Mouse (Mus musculus) gonadal fat pad, adult 2 months (tissue): Measurements from ENCODE around the gene Bicdl1. TPM values are rescaled to one million over a fixed set of nuclear protein-coding genes. Genes with fewer than 3 reads are reported as not detected.

ENCODE experiments used
- DNase-seq: peaks from one replicate; pipeline ENCODE4 v3.0.0-alpha.2; 2012; ENCODE audit warnings: low read depth
- polyA plus RNA-seq: library from polyadenylated mRNA; depleted of rRNA; stranded (reverse); fragments of >200 nt; gene quantifications from 2 replicates; pipeline ENCODE4 v1.2.3, GENCODE M21; 2012

Gene Bicdl1
- polyA plus RNA-seq, 1 experiment = 56.8 TPM

DNA sequence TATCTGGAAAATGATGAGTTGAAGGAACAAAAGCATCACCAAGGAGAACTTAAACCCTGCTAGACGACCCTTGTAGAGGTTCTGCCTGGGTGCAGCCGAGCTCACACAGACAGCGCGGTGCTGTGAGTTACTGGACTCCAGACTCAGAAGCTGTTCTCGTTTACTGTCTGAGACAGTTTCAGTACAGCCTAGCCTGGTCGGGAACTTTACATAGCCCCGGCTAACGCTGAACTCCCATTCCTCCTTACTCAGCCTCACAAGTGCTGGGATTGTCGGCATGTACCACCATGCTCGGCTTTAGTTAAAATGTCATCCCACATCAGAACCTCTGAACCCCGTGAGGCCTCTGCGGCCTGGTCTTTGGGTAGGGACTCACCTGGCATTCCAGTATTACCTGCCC is 62.4 kb downstream of the Bicdl1 start:
- no peak for DNase-seq

GRCm38 (mm10) chr5:115667894-115668293 is 63.5 kb downstream of the Bicdl1 start:
- DNase-seq = no peak

DNA sequence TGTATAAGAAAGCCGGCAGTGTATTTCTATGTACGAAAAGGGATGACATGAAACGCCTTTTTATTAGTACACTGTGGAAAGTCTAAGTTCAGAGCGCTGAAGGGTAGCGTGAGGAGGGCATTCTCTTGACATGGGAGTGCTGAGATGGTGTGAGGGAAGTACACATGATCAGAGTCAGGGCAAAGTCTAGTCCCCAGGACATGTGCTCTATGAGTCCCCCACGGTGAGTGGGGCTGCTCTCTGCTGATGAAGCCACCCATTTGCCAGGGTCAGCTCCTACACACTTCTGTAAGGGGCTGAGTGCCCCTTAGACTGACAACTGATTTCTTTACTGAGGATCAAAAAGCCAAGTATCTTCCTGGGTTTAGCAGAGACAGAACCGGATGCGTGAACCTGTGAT is 64.2 kb downstream of the Bicdl1 start:
- no peak for DNase-seq

GRCm38 (mm10) chr5:115666366-115667065 is 64.9 kb downstream of the Bicdl1 start:
- no peak for DNase-seq

DNA sequence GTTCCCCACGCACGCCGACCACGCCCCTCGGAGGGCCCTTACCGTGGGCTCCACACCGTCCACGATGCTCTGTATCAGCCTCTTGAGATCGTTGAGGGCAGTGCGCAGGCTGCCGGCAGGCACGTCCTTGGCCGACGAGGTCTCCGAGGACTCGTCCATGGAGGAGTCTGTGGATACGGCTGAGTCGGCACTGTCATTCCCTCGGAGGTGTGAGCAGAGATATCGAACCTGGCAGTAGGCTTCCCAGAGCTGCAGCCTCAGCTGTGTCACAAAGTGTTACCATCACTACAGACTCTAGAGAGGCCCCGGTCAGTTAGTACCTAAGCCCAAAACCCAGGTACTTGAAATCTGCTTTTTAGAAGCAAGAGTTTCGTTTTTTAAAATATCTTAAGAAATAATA is 68.8 kb downstream of the Bicdl1 start:
- DNase-seq = no peak

DNA sequence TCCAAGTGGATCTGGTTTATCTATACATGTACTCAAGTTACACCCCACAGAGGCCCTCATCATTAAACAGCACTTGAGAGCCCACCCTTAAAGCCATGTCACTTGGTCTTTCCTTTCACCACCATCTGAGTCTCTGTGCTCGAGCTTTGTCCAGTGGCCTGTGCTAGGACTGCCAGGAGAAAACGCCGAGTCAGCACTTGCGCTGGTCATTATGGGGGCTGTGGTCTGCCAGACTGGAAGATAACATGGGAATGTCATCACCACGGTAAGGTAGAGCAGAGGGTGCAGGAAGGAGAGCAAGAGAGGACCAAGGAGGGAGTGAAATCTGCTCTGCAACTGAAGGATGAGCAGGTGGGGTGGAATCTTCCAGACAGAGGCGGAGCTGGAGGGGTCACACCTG is 73.1 kb downstream of the Bicdl1 start:
- no peak for DNase-seq

DNA sequence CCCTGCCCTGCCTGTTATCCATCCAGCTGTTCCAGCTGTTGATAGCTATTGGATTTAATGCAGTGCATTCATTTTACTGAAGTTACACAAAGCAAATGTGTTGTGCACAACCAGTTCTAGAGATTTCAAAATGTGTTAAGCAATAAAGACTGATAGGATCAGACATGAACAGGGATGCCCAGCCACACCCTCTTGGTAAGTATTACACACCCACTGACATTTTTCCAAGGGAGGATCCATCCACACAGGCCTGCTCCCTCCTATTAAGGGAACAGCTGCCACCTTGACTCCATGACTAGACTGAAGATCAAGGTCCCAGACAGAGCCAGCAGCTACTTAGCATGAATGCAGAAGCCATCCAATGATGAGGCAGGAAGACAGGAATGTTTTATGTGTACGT is 74.2 kb downstream of the Bicdl1 start:
- DNase-seq = peak; percentile 91

DNA sequence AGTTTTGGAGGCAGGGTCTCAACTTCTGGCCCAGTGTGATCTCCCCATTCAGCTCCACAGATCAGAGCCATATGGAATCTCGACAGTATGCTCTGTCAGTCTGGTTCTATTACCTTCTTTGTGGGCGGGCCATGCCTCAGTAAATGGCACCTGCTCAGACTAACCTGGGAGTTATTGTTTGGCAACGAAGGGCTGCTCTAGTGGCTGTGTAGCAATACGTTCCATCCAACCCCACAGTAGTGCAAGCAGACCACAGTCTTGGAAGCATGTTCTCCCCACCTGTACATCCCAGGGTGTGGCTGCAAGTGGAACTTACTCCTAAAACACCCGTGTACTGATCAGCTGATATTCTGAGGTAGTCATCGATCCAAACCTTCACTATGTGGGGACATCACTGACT is 74.7 kb downstream of the Bicdl1 start:
- DNase-seq = peak; percentile 72

- DNase-seq = no peak
These were observed 77.6 kb downstream of the Bicdl1 start for GRCm38 (mm10) chr5:115653776-115654175.

DNA sequence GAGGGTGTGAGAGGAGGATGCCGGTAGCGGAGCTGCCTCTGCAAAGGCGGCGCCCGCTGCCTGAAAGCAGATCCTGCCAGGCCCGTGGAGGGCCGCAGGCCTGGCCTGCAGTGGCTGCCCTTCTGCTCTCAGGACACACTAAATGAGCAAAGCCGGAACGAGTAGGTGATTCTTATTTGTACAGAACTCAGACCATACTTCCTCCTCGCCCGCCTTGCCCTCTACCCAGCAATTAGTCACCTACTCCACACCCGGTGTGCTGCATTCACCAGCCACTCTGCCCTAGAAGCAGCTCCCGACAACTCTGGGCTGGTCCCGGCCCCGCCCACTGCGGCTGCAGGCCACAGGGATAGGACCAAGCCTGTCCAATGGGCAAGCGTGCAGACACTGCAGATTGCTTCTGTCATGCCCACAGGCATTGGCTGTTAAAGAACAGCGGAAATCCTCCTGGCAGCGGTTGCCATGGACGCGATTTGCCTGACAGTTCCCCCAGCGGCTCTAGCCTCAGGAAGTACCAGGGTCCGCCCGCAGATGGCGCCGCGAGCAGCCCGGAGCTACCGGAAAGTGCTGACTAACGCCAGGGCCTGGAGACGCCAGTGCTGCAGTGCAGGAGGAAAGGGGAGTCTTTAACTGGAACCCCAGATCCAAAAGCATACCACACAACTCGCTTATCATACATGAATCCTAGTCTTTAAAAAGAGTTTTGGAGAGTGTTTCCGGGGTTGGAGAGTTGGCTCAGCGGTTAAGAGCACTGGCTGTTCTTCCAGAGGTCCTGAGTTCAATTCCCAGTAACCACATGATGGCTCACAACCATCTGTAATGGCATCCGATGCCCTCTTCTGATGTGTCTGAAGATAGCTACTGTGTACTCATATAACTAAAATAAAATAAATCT is 78.5 kb downstream of the Bicdl1 start:
- peak; percentile 77 for DNase-seq

GRCm38 (mm10) chr5:115651821-115652220 is 79.6 kb downstream of the Bicdl1 start:
- DNase-seq = no peak

- no peak for DNase-seq
These were observed 80.5 kb downstream of the Bicdl1 start for GRCm38 (mm10) chr5:115650885-115651284.

DNA sequence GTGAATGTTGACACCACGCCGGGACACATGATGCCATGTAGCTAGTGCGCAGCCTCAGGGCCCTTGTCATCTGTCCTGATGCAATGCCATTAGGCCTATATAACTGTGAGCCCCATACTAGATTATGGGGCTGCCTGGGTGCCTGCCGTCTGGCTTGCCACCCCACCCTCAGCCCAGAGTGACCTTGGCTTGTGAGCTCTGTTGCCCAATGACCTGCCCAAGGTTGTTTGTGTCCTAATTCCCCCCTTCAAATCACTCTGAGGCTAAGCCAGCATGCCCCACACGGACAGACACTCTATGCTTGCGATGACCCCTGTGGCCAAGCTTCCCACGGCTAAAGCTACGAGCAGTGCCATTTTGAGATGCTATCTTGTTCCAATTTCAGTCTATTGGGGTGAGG is 81.7 kb downstream of the Bicdl1 start:
- DNase-seq = no peak

GRCm38 (mm10) chr5:115648876-115649275 is 82.5 kb downstream of the Bicdl1 start:
- no peak for DNase-seq

DNA sequence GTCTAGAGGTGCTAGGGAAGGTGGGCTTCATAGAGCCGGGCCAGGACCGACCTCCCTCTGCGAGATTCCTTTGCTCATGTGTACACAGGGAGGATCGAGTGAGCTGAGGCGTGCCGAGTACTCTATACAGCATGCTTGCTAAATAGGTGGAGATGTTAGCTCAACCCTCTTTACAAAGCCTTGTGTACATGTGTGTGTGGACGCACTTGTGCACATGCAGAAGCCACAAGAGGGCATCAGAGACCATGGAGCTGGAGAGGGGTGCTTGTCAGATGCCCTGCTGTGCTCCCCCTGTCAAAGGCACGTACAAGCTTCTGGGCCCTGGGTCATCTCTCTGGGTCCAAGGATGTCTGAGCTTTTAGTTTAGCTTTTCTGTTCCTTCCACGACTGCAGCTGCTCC is 87.2 kb downstream of the Bicdl1 start:
- DNase-seq = no peak

DNA sequence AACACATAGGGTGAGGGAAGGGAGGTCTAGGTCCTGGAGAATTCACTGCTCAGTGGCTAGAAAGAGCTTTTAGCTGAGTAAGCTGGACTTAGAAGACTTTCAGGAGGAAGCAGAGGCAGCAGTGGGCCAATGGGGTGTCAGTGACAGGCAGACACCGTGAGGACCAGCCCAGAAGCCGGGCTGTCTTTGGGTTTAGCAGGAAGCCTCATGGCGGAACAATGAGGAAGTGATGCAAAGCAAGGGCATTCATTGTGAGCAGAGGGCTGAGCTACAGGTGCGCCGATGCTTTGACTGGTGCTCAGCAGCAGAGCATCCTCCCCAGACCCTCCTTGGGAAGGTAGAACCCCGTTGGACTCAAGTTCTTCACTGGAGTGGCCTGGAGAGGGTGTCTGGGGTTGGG is 95.9 kb downstream of the Bicdl1 start:
- DNase-seq = no peak

DNA sequence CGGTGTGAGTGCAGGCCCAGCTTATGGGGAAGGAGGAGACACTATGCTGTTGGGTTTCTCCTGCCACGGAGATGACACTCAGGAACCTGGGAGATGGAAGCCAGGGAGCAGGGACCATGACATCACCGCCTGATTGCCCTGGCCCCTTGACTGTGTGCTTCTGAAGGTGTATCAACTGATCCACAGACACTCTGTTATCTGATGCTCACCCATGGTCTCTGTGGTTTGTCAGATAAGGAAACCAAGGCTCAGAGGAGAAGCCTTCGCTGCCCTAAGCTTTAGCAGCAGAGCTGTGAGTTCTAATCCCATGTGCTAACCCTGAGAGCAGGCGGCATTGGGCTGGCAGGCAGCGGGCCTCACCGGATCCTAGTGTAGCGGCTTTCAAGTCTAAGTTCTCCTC is 97.4 kb downstream of the Bicdl1 start:
- no peak for DNase-seq

DNA sequence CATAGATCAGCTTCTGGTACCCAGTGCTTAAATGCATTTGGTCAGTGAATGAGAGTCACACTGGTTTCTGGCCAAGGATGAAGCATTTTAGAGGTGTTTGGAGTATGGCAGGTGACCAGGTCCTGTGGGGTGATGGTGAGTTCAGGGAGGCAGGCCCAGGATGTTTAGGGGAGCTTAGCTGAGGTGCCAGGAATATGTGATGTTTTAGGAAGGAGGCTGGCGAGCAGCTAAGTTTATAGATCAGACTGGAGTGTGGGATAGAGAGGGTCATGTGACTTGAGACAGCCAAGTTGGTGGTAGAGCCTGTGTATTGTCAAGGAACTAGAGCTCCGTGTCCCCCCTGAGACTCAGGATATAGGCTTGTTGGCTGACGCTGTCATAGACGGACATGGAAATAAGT is 98.4 kb downstream of the Bicdl1 start:
- DNase-seq = no peak

- DNase-seq = no peak
These were observed 99.1 kb downstream of the Bicdl1 start for GRCm38 (mm10) chr5:115632358-115632714.

GRCm38 (mm10) chr5:115631505-115632357 is 99.7 kb downstream of the Bicdl1 start, which contains the start of gene Rab35:
Gene Rab35, plus strand, starts transcription at chr5:115631908.
- DNase-seq = no peak

DNA sequence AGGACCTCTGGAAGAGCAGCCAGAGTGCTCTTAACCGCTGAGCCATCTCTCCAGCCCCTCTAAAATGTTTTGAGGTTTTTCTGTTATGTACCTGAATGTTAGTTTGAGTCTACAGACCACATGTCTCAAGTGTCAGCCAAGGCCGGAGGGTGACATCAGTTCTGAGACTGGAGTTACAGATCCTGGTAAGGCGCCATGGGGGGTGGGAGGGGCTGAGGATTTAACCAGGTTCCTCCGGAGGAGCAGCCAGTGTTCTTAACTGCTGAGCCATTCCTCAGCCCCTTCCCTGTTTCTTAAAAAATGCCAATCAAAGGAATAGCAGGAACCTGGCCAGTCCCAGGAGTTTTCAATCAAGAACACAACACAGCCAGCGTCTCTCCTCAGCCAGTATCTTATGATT is 101.1 kb downstream of the Bicdl1 start:
- DNase-seq = no peak

DNA sequence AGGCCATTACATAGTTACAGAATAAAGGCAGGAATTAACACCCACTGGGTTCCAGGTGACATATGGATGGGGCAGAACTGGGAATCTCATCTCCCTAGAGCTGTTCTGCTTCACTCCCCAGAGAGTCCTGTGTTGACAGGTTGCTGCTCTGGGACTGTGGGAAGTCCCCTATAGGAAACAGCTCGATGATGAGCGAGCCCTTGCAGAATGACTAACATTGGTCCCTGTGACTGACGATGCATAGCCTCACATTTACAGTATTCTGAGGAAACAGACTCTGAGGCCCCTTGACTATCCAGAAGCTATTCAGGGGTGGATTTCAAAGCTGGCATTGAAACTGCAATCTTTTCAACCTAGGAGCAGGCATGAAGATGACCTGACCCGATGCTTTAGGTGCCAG is 101.7 kb downstream of the Bicdl1 start:
- DNase-seq = no peak
